Mouse (Mus musculus) heart, postnatal 0 days (tissue): ENCODE data around the gene Pla1a.

Source experiments
- CTCF ChIP-seq: IDR thresholded peaks from 2 replicates; pipeline ENCODE4 v1.5.1; 2016; ENCODE audit warnings: antibody characterized with exemption, control low read depth, low read depth
- EP300 ChIP-seq: IDR thresholded peaks from 2 replicates; pipeline ENCODE4 v1.6.1; 2016; ENCODE audit warnings: antibody characterized with exemption, low read depth

DNA sequence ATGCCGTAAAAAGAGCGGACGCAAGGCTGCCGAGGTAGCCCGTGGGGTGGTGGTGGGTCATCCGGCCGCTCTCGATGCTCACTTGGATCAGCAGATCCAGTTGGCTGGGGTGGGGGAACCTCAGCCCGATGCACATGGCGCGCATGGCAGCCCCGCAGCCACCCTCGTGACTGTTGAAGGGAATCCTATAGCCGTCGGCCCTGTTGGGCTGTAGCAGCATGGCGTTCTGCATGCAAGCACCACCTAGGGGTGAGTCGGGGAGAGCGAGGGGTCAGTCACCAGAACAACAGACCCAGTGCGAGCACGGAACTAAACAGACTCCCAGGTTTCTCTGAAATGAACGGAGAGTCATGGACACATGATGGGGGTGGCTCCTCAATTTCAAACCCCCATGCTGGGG, 14.4 kb upstream of the Pla1a start:
- TF ChIP-seq CTCF, result no peak
- TF ChIP-seq EP300, result no peak
